Mouse (Mus musculus): ENCODE data around the gene Grip1. TPM values are rescaled to one million over a fixed set of nuclear protein-coding genes. Genes with fewer than 3 reads are reported as not detected.

The Grip1 gene
- polyA plus RNA-seq, 1 experiment from 2014 or later = 0.53 TPM

GRCm38 (mm10) chr10:119721887-119722286, 268.3 kb downstream of the Grip1 start:
- no peak overlapping the region for H3K9ac ChIP-seq
- H3K27ac ChIP-seq (replicated peaks) = no peak overlapping the region
- no peaks in the 10 kb centered on the region for H3K4me1 ChIP-seq (replicated peaks)
- no peaks in the 10 kb centered on the region for H3K36me3 ChIP-seq (replicated peaks)
- no peaks in the 10 kb centered on the region for H3K27me3 ChIP-seq
- no peak for ATAC-seq (ENCODE audit: insufficient read depth)
- 52% methylated on average over 3 of the region's 3 CpGs for WGBS (ENCODE audit: insufficient replicate concordance)
- no peaks in the 10 kb centered on the region for H3K9me3 ChIP-seq (replicated peaks)
- no peak overlapping the region for H3K4me2 ChIP-seq
- H3K4me3 ChIP-seq (replicated peaks) = no peak overlapping the region

DNA sequence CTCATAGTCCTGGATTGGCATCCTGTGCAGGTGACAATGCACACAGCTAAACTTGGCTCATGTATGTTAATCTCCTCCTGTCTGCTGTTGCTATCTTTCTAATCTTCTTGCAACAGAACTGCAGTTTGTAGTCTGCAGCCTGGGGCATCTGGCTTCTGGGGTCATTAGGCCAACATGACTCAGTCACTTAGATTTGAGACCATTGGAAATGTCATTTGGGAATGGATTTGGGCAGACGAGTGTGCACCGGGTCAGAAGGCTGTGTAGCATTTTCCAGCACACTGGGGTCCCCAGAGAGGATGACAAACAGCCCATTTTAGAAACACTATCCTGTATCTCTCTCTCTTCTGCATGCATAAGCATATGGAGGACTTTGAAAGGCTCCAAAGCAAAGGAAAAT, 268.8 kb downstream of the Grip1 start:
- no peaks in the 10 kb centered on the region for H3K9me3 ChIP-seq (replicated peaks)
- no peak overlapping the region for H3K27ac ChIP-seq (replicated peaks)
- no peak overlapping the region for H3K4me2 ChIP-seq
- H3K27me3 ChIP-seq = no peaks in the 10 kb centered on the region
- WGBS (ENCODE audit: insufficient replicate concordance) = 41% methylated on average over 2 of the region's 2 CpGs
- H3K4me1 ChIP-seq (replicated peaks) = no peaks in the 10 kb centered on the region
- no peak for ATAC-seq (ENCODE audit: insufficient read depth)
- H3K4me3 ChIP-seq (replicated peaks) = no peak overlapping the region
- H3K9ac ChIP-seq = no peak overlapping the region
- H3K36me3 ChIP-seq (replicated peaks) = no peaks in the 10 kb centered on the region

- no peaks in the 10 kb centered on the region for H3K36me3 ChIP-seq (replicated peaks)
- H3K27ac ChIP-seq (replicated peaks) = no peak overlapping the region
- ATAC-seq (ENCODE audit: insufficient read depth) = no peak
- H3K27me3 ChIP-seq = no peaks in the 10 kb centered on the region
- no peak overlapping the region for H3K9ac ChIP-seq
- H3K9me3 ChIP-seq (replicated peaks) = no peaks in the 10 kb centered on the region
- no peak overlapping the region for H3K4me3 ChIP-seq (replicated peaks)
- 68% methylated on average over 9 of the region's 9 CpGs for WGBS (ENCODE audit: insufficient replicate concordance)
- no peaks in the 10 kb centered on the region for H3K4me1 ChIP-seq (replicated peaks)
- no peak overlapping the region for H3K4me2 ChIP-seq
These were observed 270.0 kb downstream of the Grip1 start for GRCm38 (mm10) chr10:119723671-119724070.

GRCm38 (mm10) chr10:119725363-119725762, 271.7 kb downstream of the Grip1 start:
- H3K36me3 ChIP-seq (replicated peaks) = no peaks in the 10 kb centered on the region
- WGBS (ENCODE audit: insufficient replicate concordance) = 44% methylated on average over 5 of the region's 5 CpGs
- no peaks in the 10 kb centered on the region for H3K4me1 ChIP-seq (replicated peaks)
- H3K27ac ChIP-seq (replicated peaks) = no peak overlapping the region
- H3K27me3 ChIP-seq = no peaks in the 10 kb centered on the region
- H3K4me3 ChIP-seq (replicated peaks) = no peak overlapping the region
- no peak overlapping the region for H3K9ac ChIP-seq
- ATAC-seq (ENCODE audit: insufficient read depth) = no peak
- H3K4me2 ChIP-seq = no peak overlapping the region
- no peaks in the 10 kb centered on the region for H3K9me3 ChIP-seq (replicated peaks)

DNA sequence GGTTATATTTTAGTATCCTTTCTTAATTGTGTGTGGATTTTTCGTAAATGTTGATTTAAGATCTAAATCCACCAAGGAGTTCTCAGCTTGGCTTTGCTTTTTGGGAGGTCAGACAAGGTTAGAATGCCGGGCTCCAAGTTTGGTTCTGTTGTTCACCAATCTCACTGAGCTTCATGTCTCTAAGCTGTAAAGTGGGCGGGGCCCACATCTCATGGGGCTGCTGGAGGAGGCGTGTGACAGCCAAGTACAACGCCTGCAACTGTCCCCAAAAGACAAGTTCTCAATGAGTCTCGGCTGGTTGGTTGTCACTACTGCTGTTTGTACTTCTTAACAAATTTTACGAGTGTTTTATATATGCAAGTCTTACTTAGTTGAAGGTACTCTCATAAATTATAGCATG, 272.3 kb downstream of the Grip1 start:
- Histone ChIP-seq H3K36me3 (replicated peaks) (no peaks in the 10 kb centered on the region), H3K9ac (no peak overlapping the region), H3K4me3 (replicated peaks) (no peak overlapping the region), H3K27ac (replicated peaks) (no peak overlapping the region), H3K4me1 (replicated peaks) (no peaks in the 10 kb centered on the region), H3K4me2 (no peak overlapping the region), H3K27me3 (no peaks in the 10 kb centered on the region), H3K9me3 (replicated peaks) (no peaks in the 10 kb centered on the region)
- 61% methylated on average over 7 of the region's 7 CpGs for WGBS (ENCODE audit: insufficient replicate concordance)
- no peak for ATAC-seq (ENCODE audit: insufficient read depth)

DNA sequence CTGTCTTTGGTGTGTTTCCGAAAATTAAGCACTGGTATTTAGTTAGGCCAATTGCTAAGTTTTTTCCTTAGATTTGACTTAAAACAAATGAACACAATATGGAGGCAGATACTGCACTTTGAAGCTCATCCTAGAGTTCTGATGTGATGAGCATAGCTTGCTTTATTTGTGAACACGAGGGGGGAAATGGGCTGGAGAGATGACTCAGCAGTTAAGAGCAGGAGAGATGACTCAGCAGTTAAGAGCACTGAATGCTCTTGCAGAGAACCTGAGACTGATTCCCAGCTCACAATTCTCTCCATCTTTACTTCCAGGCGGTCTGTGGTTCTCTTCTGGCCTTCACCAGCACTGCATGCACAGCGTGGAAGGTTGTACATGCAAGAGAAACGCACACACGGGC, 273.3 kb downstream of the Grip1 start:
- 58% methylated on average over 6 of the region's 6 CpGs for WGBS (ENCODE audit: insufficient replicate concordance)

GRCm38 (mm10) chr10:119730206-119730605, 276.6 kb downstream of the Grip1 start:
- whole genome bisulfite sequencing (ENCODE audit: insufficient replicate concordance) = 73% methylated on average over 5 of the region's 5 CpGs
- Histone ChIP-seq H3K27me3 (no peaks in the 10 kb centered on the region), H3K27ac (replicated peaks) (no peak overlapping the region), H3K4me1 (replicated peaks) (no peaks in the 10 kb centered on the region), H3K36me3 (replicated peaks) (no peaks in the 10 kb centered on the region), H3K4me2 (no peak overlapping the region), H3K9me3 (replicated peaks) (no peaks in the 10 kb centered on the region), H3K4me3 (replicated peaks) (no peak overlapping the region), H3K9ac (no peak overlapping the region)
- ATAC-seq (ENCODE audit: insufficient read depth) = no peak

More for the DNA sequence above, 273.3 kb downstream of the Grip1 start:
- Histone ChIP-seq H3K4me2 (no peak overlapping the region), H3K4me3 (replicated peaks) (no peak overlapping the region), H3K9ac (no peak overlapping the region), H3K36me3 (replicated peaks) (no peaks in the 10 kb centered on the region), H3K9me3 (replicated peaks) (no peaks in the 10 kb centered on the region), H3K27me3 (no peaks in the 10 kb centered on the region), H3K27ac (replicated peaks) (no peak overlapping the region), H3K4me1 (replicated peaks) (no peaks in the 10 kb centered on the region)
- ATAC-seq (ENCODE audit: insufficient read depth) = no peak

DNA sequence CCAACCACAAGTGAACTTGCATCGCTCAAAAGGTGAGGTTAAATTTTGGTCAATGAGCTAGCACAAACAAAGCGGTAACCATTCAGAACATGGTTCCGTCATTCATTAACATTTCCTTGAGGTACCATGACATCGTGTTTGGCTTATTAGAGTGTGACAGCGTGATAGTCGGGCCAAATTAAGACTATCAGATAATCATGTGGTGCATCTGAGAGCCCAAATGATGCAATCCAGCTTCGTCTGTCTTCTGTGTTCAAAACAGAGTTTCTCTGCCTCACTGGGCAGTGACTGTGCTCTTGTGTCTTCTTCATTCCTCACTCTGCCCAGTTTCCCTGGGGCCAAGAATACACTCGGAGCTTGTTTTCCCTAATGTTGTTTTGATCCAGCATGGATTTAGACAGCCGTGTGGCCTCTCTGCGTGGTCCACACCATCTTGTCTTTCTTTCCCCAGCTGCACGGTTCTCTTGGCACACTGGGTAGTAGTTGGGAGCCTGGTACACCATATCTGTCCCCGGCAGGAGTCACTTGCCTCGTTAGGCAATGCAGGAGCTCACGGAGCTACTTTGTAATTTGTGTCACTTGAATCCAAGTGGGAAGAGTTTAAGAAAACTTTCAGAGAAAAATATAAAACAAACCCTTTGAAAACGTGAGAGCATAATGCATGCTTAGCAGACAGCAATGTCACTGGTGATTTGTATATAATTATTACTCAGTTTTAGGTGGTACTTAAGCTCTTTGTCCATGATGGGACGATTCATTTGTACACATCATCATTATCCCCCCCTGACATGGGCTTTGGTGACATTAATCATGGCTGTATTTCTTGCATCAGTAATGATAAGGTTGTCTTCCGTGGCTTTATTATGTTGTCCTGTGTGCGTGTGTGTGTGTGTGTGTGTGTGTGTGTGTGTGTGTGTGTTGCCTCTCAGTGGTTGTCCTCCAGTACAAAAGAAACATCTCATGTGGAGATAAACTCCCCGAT, 281.7 kb downstream of the Grip1 start:
- no peak for ATAC-seq (ENCODE audit: insufficient read depth)

DNA sequence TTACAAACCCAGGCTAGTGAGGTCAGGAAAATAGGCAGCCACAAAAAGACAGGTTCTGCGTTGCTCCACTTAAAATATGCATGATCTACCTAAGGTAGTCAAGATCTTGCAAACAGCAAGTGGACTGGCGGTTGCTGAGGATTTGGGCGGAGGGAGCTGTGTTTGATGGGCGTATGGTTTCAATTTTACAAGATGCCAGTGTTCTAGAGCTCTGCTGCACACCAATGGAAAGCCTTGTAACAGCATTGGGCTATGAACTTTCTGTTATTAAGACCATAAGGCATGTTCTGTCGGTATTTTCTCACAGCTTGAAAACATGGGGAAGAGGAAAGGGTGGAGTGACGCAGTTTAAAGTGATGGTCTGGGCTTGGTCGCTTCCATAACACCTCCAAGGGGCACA, 285.8 kb downstream of the Grip1 start:
- ATAC-seq (ENCODE audit: insufficient read depth) = no peak
- Histone ChIP-seq H3K27me3 (no peaks in the 10 kb centered on the region), H3K4me2 (no peak overlapping the region), H3K9me3 (replicated peaks) (no peaks in the 10 kb centered on the region), H3K4me3 (replicated peaks) (no peak overlapping the region), H3K27ac (replicated peaks) (no peak overlapping the region), H3K36me3 (replicated peaks) (no peaks in the 10 kb centered on the region), H3K4me1 (replicated peaks) (no peaks in the 10 kb centered on the region), H3K9ac (no peak overlapping the region)
- 66% methylated on average over 7 of the region's 7 CpGs for WGBS (ENCODE audit: insufficient replicate concordance)

More for the DNA sequence above, 281.7 kb downstream of the Grip1 start:
- Histone ChIP-seq H3K4me3 (replicated peaks) (no peak overlapping the region), H3K36me3 (replicated peaks) (no peaks in the 10 kb centered on the region), H3K27me3 (no peaks in the 10 kb centered on the region), H3K27ac (replicated peaks) (no peak overlapping the region), H3K4me1 (replicated peaks) (no peaks in the 10 kb centered on the region), H3K4me2 (no peak overlapping the region), H3K9me3 (replicated peaks) (no peaks in the 10 kb centered on the region), H3K9ac (no peak overlapping the region)
- WGBS (ENCODE audit: insufficient replicate concordance) = 67% methylated on average over 19 of the region's 19 CpGs

DNA sequence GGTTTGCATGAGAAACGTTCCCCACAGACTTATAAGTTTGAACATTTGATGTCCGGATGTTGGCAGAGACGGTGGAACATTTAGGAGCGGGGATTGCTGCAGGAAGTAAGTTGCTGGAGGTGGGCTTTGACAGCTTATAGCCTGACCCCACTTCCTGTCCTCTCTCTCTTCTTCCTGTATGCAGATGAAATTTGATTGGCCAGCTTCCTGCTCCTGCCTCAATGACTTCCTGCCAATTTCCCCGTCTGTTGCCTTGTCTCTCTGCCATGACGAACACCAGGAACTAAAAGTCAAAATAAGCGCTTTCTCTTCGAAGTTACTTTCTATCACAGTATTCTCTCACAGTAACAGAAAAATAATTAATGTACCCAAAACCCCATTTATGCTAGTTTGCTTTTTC, 289.1 kb downstream of the Grip1 start:
- Histone ChIP-seq H3K36me3 (replicated peaks) (no peaks in the 10 kb centered on the region), H3K27me3 (no peaks in the 10 kb centered on the region), H3K4me3 (replicated peaks) (no peak overlapping the region), H3K9ac (no peak overlapping the region), H3K4me1 (replicated peaks) (no peaks in the 10 kb centered on the region), H3K4me2 (no peak overlapping the region), H3K27ac (replicated peaks) (no peak overlapping the region), H3K9me3 (replicated peaks) (no peaks in the 10 kb centered on the region)
- ATAC-seq (ENCODE audit: insufficient read depth) = no peak
- 50% methylated on average over 8 of the region's 8 CpGs for WGBS (ENCODE audit: insufficient replicate concordance)

- Histone ChIP-seq H3K9ac (no peak overlapping the region), H3K9me3 (replicated peaks) (no peaks in the 10 kb centered on the region), H3K4me2 (no peak overlapping the region), H3K27me3 (no peaks in the 10 kb centered on the region), H3K36me3 (replicated peaks) (no peaks in the 10 kb centered on the region), H3K4me1 (replicated peaks) (no peaks in the 10 kb centered on the region), H3K4me3 (replicated peaks) (no peak overlapping the region), H3K27ac (replicated peaks) (no peak overlapping the region)
- ATAC-seq (ENCODE audit: insufficient read depth) = no peak
- 52% methylated on average over 6 of the region's 6 CpGs for WGBS (ENCODE audit: insufficient replicate concordance)
These were observed 298.8 kb downstream of the Grip1 start for GRCm38 (mm10) chr10:119752361-119752798.

Data from liver, embryonic 15.5 days (tissue).